Mouse (Mus musculus) cerebellum, postnatal 25 days (tissue): ENCODE measurements around the gene Mid2.
"Not testable (repeated sequence)": the region's sequence is repeated elsewhere in the genome, so short reads cannot be mapped to it uniquely, and the experiment has no call there.

Experiments used
- DNase-seq, 2 experiments: peaks; one replicate each; pipeline ENCODE4 v3.0.0; 2021; ENCODE audit warnings: mixed read lengths in 2 of 2

Mid2 gene

DNA sequence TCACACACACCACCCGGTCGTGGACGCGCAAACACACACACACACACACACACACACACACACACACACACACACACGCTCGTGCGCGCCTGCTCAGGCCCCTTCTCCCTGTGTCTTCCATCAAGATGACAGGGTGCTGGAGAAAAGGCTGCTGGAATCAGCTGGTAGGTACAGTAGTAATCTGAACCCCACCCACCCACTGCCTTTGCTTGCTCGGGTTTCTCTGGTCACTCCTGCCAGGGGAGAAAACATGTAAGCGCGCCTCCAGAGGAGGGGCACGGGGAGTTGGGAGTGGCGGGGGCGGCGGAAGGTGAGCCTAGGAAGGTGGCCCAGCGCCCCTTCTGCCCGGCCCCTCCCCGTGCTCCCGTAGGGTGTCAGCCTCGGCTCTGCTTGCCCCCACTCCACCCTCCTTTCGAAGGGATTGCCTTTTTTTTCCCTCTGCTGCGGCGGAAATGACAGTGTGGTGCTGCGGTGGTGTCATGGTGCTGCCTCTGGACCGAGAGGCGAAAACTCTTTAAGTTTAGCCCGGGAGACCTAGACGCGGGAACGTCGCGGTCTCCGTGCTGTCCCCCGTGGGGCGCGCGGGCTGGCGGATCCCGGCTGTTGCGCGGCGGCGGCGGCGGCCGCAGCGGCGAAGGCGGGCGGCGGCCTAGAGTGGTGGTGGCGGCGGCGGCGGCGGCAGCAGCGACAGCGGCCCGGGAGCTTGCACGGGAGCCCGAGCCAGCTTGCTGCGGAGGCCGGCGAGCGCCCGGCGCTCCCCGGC is at the start of gene Mid2:
TSS of gene Mid2 (plus strand) at position 121 of the 763 bp plus-strand sequence.
- DNase-seq = peak; percentile 58 to 66

DNA sequence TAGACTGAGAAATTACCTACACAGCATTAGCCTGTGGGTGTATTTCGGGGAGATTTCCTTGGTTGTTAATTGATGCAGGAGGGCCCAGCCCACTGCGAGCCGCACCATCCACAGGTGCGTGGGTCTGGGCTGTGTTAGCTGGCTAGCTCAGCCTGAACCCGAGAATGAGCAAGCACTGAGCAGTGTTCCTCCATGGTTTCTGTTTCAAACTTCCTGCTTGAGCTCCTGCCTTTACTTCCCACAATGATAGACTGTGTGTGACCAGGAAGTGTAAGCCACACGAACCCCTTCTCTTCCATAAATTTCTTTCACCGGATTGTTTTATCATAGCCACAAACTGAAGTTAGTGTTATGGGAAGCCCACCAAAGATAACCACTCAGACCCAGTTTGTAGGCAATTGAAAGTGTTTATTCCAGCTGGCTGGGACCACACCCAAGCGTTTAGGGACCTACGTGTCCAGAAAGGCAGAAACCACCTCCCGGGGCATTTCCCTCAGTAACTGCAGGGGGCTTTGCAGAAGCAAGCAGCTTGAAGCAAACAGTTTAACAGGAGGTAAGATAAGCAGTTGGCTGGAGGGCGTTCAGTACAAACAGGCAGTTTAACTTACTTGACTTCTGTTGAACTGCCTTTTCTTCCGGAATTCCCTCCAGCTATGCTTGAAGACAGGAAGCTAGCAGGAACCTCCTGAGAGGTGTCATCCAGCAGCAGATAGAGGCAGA is 39.4 kb upstream of the Mid2 start:
- no peak for DNase-seq

DNA sequence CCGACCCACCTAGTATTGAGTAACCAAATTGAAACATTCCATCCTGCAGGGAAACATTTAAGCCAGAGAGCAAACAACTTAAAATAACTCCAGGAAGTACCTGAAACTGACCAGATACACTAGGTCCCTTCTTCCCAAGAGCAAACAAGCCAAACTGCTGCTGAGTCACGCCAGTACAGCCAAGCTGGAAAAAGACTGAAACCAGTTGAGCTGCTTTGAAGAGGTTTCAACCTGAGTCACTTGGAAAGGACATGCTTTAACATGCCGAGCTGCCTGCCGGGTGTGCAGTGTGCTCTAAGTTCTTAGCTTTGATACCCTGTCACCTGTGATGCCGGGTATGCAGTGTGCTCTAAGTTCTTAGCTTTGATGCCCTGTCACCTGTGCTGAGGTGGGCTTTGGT is 26.4 kb upstream of the Mid2 start:
- DNase-seq = no peak

DNA sequence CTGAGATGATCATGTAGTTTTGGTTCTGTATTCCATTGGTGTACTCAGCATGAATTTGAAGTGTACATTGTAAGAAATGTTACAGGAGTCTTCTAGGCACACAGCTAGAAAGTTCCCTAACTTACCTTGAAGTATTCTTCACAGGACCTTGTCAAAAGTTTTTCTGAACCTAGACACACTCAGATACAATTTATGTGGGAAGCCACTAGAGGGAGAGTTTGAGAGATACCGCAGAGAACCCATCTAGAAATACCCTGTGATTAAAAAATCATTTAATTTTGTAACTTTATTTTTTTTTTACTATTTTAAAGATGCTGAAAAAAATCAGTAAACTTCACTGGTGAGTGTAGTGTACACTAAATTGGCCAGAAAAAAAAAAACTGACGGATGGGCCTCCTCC is 24.8 kb upstream of the Mid2 start:
- DNase-seq = no peak

DNA sequence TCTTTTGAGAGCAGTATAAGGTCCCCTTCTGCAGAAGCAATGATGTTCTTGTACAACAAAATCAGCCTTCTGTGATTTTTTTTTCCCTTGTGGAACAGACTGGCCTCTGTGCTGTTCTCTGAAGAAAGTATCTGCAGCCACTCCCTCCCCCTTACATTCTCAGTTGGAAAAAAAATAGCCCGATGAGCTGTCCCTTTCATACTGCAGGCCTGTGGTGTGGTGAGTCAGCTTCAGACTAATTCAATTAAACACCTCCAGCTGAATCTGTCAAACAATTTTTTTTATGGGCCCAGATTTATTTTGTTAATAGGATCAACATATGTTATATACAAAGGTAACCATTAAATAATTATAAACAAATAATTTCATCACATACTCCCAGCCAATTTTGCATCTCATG is 3.7 kb upstream of the Mid2 start:
- no peak for DNase-seq

DNA sequence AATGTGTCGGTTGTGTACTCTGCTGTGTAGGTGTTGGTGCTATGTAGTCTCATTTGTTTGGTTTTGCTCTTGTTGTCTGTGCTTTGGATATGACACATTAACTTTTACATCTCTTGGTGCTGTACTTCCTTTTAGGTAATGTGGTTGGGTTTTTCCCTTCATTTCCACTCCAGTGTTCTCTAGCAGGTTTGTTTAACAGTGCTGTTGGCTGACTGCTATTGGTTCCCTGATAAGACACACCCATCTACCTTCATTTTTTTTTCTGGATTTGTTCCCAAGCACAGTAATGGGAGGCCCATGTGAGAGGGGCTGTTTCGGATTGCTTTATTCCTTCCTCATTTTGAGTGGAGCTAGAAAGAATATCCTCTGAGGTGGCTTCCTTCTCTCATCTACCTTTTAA is 883 bp upstream of the Mid2 start:
- DNase-seq = no peak

DNA sequence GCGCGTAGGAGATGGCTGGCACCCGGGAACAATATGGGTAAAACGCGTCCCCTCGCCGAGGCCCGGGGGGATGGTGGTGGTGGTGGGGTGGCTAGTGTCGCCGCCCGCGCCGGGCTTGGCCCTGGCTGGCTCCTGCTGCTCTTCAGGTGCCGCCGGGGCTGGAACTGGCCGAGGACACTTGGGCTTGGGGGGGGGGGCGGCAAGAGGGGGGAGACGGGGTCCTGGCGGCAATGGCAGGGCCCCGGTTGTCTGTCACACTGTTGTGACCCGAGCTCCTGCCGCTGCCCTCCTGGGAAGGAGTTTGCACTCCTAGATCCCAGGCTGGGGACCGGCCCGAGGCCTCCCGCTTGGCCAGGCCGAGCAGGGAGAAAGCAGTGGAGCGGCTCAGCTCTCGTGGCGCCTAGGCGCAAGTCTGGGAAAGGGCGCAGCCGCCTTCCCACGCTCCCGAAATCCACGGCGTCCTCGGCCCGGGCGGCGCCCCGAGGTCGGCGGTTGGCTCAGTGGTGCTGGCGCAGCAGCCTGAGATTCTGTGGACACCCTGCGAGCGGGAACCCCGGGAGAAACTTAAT is 927 bp downstream of the Mid2 start:
- DNase-seq = peak; percentile 65 to 66

DNA sequence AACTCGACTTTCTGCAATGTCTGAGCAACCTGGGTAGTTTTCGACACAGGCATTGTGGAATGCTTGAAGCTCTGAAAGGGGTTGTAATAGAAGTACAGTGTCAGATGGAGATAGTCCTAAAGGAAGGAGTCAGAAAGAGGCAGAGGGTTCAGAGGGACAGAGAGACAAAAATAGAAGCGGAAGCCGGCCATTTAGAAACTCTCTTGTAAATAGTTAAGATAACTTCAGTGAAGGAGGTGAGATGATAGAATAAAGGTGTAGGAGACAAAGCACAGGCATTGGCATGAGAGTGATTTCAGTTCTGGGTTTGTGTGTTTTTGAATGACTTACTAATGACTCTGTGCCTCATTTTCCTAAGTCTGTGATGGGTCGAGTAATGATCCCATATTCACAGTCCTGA is 11.0 kb downstream of the Mid2 start:
- DNase-seq = no peak

DNA sequence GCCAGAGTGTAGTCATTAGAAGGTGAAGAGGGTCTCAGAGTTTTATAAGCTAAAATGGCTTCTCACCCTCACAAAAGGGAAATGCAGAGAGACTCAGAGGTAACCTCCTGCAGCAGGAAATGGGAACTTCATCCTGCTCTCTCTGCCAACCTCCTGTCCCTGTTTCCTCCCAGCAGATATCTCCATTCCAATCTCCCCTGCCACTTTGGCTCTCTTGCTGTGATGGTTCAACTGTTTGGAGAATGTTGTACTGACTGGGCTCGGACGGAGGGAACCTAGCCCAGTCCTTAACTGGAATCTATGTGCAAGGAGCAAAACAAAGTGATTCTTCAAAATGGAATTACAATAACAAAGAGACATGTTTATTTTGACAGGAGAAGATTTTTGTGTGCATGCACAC is 23.9 kb downstream of the Mid2 start:
- peak; percentile 12 to 19 for DNase-seq

DNA sequence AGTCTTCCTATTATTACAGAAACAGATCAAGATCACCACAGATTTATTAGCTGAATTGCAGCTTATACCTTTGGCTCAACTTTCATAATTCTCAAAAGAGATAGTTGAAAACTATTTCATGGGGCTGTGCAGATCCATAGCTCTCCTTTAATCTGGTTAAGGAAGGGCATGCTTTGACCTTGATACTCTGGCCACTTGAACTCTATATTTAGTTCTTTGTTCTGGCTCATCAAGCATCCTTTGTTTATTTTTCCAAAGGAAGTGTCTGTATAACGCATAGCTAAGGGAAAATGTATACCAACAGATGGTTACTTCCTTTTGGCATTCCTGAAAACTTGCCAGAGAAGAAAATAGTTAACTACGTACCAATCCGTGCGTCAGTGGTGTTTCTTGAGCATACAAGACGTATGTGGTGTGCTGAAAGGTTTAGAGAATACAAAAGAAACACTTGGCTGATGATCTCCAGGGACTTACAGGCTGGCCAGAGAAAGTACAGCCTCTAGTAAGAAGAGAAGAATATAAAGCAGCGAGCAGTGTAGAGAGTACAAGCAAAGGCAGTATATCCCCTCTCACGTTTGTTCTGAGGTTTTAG is 33.6 kb downstream of the Mid2 start:
- not testable (repeated sequence) for DNase-seq

DNA sequence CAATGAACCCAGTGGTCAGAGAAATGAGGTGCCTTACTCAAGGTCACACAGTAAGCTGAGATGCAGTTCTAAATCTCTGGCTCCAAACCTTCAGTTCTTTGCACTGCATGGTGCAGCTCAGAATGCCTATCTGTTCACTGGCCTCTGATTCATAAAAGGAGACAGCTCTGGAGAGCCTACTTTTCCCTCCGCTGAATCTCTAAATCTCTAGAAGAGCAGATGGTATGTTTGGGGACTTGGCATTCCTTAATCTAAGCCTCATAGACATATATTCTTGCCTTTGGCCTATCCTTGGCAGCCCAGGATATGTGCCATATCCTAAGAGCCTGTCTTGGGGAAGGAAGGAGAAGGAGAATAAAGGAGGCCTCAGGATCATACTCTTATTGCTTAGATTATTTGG is 38.8 kb downstream of the Mid2 start:
- DNase-seq = peak; percentile 7 to 8

DNA sequence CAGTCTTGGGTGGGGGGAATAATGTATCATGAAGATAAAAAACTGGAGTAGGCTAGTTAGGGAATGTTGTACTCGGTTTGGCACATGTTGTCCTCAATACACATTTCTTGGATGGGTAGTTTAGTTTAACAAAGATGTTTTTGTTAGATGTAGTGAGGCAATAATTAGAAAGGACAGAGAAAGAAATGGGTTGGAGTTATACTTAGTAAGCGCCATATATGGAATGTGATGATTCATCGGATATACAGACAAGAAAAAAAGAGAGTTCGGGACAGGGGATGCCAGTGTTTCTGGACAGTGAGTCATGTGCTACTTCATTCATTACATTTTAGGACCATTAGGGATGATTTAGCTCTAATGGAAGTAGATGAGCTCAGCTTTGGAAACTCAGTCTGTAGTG is 41.7 kb downstream of the Mid2 start:
- DNase-seq = no peak

DNA sequence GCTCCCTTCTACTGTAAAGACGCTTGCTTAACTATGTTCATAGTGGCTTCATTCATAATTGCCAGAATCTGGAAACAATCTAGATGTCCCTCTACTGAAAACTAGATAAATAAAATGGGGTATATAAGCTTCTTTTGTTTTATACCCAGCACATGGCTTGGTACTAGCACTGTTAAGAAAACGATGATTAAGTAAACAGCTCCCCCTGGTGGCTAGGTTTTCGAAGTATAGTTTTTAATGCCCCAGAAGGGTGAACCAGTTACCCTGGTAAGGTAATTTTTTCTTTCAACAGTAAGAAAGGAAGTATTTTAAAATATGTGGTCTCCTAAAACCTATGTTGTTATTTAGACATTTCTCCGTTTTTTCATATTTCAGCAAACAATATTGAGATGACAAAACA is 58.0 kb downstream of the Mid2 start:
- peak in 1 of 2 experiments; percentile 37 for DNase-seq

DNA sequence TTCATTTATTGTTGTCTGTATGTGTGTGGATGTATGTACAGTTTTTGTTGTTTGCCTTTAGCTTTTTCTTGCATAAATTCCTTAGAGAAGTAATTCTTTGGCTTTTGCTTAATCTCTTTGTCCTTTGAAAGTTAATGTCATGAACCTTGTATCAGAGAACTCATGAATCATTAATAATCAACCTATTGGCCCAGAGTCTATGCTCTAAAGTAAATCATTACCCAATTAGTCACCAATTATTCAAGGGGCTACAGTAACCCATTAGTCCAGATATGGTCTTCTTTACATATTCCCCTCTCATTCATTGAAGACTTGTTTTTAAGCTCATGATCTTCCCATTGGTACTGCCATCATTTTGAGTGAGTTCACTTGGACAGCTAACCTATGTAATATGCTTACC is 74.6 kb downstream of the Mid2 start:
- DNase-seq = no peak

DNA sequence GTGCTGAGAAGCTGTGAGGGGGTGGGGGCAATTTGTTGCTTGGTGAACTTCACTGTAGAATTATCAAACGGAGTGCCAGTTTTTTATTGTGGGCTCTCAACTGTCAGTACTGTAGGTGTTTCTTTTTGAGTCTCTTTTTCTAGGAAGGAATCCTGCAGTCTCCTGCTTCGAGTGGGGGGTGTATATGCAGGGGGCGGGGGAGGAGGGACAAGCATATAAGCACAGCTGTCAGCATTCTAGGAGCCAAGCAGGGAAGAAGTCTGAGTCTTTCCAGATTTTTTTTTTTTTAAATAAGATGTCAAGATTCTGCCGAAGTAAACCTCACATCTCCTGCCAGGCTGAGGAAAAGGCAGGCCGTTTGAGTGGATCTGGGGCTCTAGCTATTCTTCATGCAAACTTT is 78.8 kb downstream of the Mid2 start:
- no peak for DNase-seq

DNA sequence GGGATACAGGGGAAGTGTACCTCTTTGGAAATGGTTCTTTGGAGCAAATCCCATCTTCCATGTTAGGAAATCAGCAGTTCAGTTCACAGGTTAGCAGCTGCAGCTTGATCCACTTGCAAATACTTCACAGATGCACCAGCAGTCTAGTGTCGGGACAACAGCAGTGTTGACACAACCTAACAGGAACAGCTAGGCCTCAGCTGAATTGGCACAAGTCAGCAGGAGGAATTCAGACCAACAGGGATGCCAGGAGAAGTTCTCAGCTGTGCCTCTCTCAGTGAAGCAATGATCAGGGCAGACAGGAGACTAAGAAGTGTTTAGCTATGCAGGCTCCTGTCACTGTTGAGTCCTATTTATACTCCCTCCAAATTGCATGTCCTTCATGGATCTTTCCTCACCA is 105.4 kb downstream of the Mid2 start:
- DNase-seq = no peak

DNA sequence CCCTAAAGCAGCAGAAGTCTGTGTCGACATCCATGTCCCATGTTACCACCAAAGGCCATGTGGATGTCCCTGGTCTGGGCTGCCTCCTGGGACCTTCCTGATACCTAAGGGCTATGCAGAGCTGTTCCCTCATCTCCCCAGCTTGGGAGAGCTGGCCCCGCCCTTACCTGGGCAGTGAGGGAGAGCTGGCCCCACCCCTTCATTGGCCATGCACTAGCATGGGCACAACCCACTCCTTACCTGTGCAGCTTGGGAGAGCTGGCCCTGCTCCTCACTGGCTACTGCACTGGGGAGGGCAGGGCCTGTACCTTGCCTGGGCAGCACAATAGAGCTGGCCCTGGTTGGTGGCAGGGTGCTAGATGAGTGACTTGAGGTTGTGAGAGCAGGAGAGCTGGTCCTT is 140.9 kb downstream of the Mid2 start:
- no peak for DNase-seq

DNA sequence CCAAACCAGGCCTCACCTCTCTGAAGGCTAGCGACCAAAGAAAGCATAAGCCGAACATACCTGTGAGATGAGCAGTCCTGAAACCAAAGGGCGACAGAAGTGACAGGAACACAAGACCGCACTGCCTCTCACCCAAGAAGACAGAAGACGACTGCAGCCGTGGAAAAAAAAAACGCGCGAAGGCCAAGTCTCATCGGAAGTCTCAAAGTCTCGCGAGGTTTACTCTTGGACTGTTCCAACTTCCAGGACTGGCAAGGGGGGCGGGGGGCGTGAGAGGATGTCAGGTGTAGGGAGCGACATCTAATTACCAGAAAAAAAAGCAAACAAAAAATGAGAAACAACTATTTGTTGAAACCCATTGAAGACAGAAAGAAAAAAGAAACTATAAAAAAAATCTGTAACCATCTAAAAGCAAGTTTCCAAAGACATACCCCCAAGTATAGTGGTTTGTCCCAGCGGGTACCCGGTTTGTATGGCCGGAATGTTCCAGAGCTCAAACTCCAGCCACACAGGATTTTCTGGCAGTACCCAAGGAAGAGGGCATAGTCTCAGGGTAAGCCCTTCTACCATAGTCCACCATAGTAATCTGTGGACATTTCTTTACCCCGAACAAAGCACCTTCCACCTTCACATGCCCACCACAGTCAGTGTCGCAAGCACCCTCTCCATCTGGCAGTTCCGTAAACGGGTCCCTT is 149.1 kb downstream of the Mid2 start, which contains the start of gene Tex13b:
TSS of gene Tex13b (minus strand) at position 122 of the 695 bp plus-strand sequence.
- DNase-seq = no peak
